ENCODE assay signal across 8 mouse cellular contexts in genomic region chr14:33247623-33248022, GRCm38 (mm10). TPM values are rescaled to one million over a fixed set of nuclear protein-coding genes. Genes with fewer than 3 reads are reported as not detected.
DNase-seq lines count a peak whose midpoint lies in the region; ATAC-seq lines count a peak whose summit lies in the region.

No protein-coding gene starts in this region.

- no peak for ATAC-seq in megakaryocyte-erythroid progenitor cell, adult 5-6 weeks (replicated peaks; ENCODE audit: low FRiP score, low TSS enrichment, poor library complexity, severe bottlenecking)

- peak; percentile 16 to 64 for DNase-seq in urinary bladder, adult 18-20 months (ENCODE audit: low spot score in 2 of 2)
- no peak for DNase-seq in urinary bladder, postnatal 10 days (ENCODE audit: low spot score)
- peak; percentile 24 for DNase-seq in cerebellum, adult 9-11 months
- DNase-seq in gastrocnemius, postnatal 4 days (ENCODE audit: low spot score in 2 of 2) = peak; percentile 27 to 64
- DNase-seq in layer of hippocampus, adult 9-10 months (ENCODE audit: low spot score) = peak; percentile 29
- peak; percentile 68 for DNase-seq in lung, postnatal 25 days (ENCODE audit: low spot score)
- DNase-seq in testis, postnatal 14 days (ENCODE audit: low spot score) = no peak

RNA-seq across cellular contexts. Expression of gene Arhgap22, which starts 33.8 kb away (rescaled TPM):
- total RNA-seq in gastrocnemius, postnatal 4 days (2021) = 1 to 10 TPM; 1.9 to 3.5 TPM
- total RNA-seq in megakaryocyte-erythroid progenitor cell, adult 5-6 weeks (2014; fragmentation: Nextera tagmentation) = not detected in 2 replicates
- not detected in 2 replicates for total RNA-seq in megakaryocyte-erythroid progenitor cell, adult 5-6 weeks (2017)

Comparison
In these comparisons a context has a peak if more than half of its experiments do, and no peak if none do; other contexts are left out.
1. DNase-seq: peak in urinary bladder, adult 18-20 months (2 of 2), cerebellum, adult 9-11 months (single experiment), gastrocnemius, postnatal 4 days (2 of 2), layer of hippocampus, adult 9-10 months (single experiment) and lung, postnatal 25 days (single experiment); none in urinary bladder, postnatal 10 days (single experiment) and testis, postnatal 14 days (single experiment).